Mouse (Mus musculus) myocyte (in vitro differentiated cells): ENCODE data around the gene Wdr18. TPM values are rescaled to one million over a fixed set of nuclear protein-coding genes. Genes with fewer than 3 reads are reported as not detected.

Source experiments
- H3K27me3 ChIP-seq: one replicate; pipeline ENCODE4 v1.6.1; 2011; ENCODE audit not compliant: control insufficient read depth, insufficient read depth, insufficient read length
- H3K36me3 ChIP-seq: one replicate; pipeline ENCODE4 v1.6.1; 2011; ENCODE audit not compliant: control insufficient read depth, insufficient read depth
- H3K4me2 ChIP-seq: one replicate; pipeline ENCODE4 v1.6.1; 2011; ENCODE audit warnings: low read depth, control low read depth
- H3K4me3 ChIP-seq: one replicate; pipeline ENCODE4 v1.5.1; 2011; ENCODE audit warnings: mild to moderate bottlenecking, control low read depth, moderate library complexity
- H3K79me2 ChIP-seq: one replicate; pipeline ENCODE4 v1.6.1; 2011; ENCODE audit not compliant: control insufficient read depth, insufficient read depth
- H3ac ChIP-seq: one replicate; pipeline ENCODE4 v1.6.1; 2011; ENCODE audit not compliant: control insufficient read depth, insufficient read length
- CEBPB ChIP-seq: IDR thresholded peaks from 2 replicates; pipeline ENCODE4 v1.6.1; 2011; ENCODE audit warnings: mild to moderate bottlenecking, moderate library complexity; ENCODE audit not compliant: poor library complexity, insufficient read depth, severe bottlenecking
- E2F4 ChIP-seq: IDR thresholded peaks from one replicate; pipeline ENCODE4 v1.6.1; 2011; ENCODE audit warnings: mild to moderate bottlenecking, control low read depth, moderate library complexity; ENCODE audit not compliant: insufficient read depth
- MAX ChIP-seq: IDR thresholded peaks from one replicate; pipeline ENCODE4 v1.6.1; 2011; ENCODE audit warnings: low read depth, mild to moderate bottlenecking, control low read depth
- MYOD1 ChIP-seq, 3 experiments: IDR thresholded peaks; one replicate each; pipeline ENCODE4 v1.6.1; 2011; ENCODE audit warnings: control low read depth in 2 of 3, low read depth in 2 of 3, mild to moderate bottlenecking in 2 of 3, moderate library complexity in 1 of 3; ENCODE audit not compliant: insufficient read length in 2 of 3, control insufficient read depth in 1 of 3
- MYOG ChIP-seq, 3 experiments: IDR thresholded peaks; one replicate each; pipeline ENCODE4 v1.6.1; 2011; ENCODE audit warnings: control low read depth in 2 of 3, low read depth in 2 of 3, mild to moderate bottlenecking in 2 of 3; ENCODE audit not compliant: insufficient read length in 2 of 3, control insufficient read depth in 1 of 3, insufficient read depth in 1 of 3
- POLR2A ChIP-seq: IDR thresholded peaks from one replicate; pipeline ENCODE4 v1.6.1; 2011; ENCODE audit warnings: low read depth, mild to moderate bottlenecking, control low read depth, moderate library complexity; ENCODE audit not compliant: insufficient read length
- POLR2AphosphoS2 ChIP-seq: IDR thresholded peaks from one replicate; pipeline ENCODE4 v1.6.1; 2011; ENCODE audit warnings: low read depth, control low read depth; ENCODE audit not compliant: insufficient read length
- REST ChIP-seq: IDR thresholded peaks from one replicate; pipeline ENCODE4 v1.6.1; 2011; ENCODE audit warnings: mild to moderate bottlenecking, control low read depth, moderate library complexity; ENCODE audit not compliant: insufficient read depth, insufficient read length
- SRF ChIP-seq: IDR thresholded peaks from one replicate; pipeline ENCODE4 v1.6.1; 2011; ENCODE audit warnings: low read depth; ENCODE audit not compliant: control insufficient read depth, insufficient read length
- TCF12 ChIP-seq: IDR thresholded peaks from one replicate; pipeline ENCODE4 v1.6.1; 2011; ENCODE audit warnings: mild to moderate bottlenecking, control low read depth; ENCODE audit not compliant: poor library complexity, insufficient read depth, severe bottlenecking
- TCF3 ChIP-seq: IDR thresholded peaks from one replicate; pipeline ENCODE4 v1.6.1; 2011; ENCODE audit warnings: low read depth, control low read depth; ENCODE audit not compliant: insufficient read length
- USF1 ChIP-seq: IDR thresholded peaks from one replicate; pipeline ENCODE4 v1.6.1; 2011; ENCODE audit warnings: low read depth, mild to moderate bottlenecking, control low read depth, moderate library complexity
- polyA plus RNA-seq: library from polyadenylated mRNA; unstranded; fragments of >200 nt; fragmentation: generic; extraction: Trizol; gene quantifications from one replicate; pipeline ENCODE4 v1.2.1, GENCODE M21; 2012; ENCODE audit warnings: missing spikeins

Gene Wdr18
- polyA plus RNA-seq, 1 experiment, result 35.1 TPM

DNA sequence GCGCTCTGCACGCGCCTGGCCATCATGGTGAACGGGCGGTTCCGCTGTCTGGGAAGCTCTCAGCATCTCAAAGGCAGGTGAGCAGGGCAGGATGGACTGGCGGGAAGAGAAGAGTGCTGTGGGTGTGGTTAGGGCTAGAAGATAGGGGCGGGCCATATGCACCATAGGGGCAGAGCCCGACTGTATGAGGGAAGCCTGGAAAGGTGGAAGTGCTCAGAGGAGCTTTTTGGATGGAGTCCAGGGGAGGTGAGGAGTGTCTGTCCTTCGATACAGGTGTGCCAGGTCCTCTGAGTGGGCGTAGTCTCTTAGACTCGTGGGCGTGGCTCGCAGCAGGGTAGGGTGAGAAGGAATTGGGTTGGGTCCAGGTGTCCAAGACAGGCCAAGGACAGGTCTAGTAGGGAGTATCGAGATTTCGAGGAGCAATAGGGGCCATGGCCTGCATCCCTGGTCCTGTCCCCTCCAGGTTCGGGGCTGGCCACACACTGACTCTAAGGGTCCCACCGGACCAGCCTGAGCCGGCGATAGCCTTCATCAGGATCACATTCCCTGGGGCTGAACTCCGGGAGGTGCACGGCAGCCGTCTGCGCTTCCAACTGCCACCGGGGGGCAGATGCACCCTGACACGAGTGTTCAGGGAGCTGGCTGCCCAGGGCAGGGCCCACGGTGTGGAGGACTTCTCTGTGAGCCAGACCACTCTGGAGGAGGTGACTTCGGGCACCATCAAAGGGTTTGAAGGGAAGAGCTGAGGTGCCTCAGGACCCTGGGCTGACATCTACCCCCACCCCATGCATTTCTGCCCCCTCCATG lies 54.7 kb downstream of the Wdr18 start:
- Histone ChIP-seq H3K27me3 (no peaks in the 10 kb centered on the region), H3K36me3 (peaks cover 17% of the 10 kb centered on the region), H3K79me2 (no peaks in the 10 kb centered on the region), H3K4me2 (no peak overlapping the region), H3ac (no peak overlapping the region), H3K4me3 (no peak overlapping the region)
- TF ChIP-seq TCF3, result no peak
- TF ChIP-seq SRF, result no peak
- TF ChIP-seq TCF12, result no peak
- no peak for TF ChIP-seq POLR2AphosphoS2

DNA sequence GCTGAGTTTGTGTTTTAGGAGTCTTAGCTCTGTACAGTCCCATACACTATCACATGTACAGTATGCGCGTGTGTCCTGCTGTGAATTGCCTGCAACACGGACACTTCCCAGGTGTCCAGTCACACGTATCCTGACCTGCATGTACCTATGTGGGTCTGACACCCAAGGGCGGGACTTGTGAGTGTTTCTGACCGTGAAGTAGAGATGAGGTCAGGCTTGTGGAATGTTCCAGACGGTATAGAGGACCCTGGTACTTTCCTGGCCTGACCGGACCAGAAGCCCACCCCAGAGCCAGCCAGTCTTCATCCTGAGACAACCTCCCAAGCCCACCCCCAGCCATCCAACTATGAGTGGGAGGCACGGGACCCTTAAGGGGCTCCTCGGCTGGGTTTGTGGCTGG lies 55.6 kb downstream of the Wdr18 start:
- Histone ChIP-seq H3K36me3 (peaks cover 12% of the 10 kb centered on the region), H3K4me2 (no peak overlapping the region), H3K4me3 (no peak overlapping the region), H3ac (no peak overlapping the region), H3K27me3 (no peaks in the 10 kb centered on the region), H3K79me2 (no peaks in the 10 kb centered on the region)
- TF ChIP-seq E2F4, result no peak
- TF ChIP-seq SRF, result no peak
- TF ChIP-seq CEBPB, result no peak
- TF ChIP-seq POLR2A, result no peak
- TF ChIP-seq TCF3, result no peak
- no peak for TF ChIP-seq REST
- TF ChIP-seq USF1, result no peak
- TF ChIP-seq MYOD1 (IDR thresholded peaks at IDR 0.05; ENCODE audit: control insufficient read depth in 1 of 3, insufficient read length in 2 of 3, low read depth in 2 of 3), result no peak
- TF ChIP-seq MYOG (IDR thresholded peaks at IDR 0.05; ENCODE audit: control insufficient read depth in 1 of 3, insufficient read depth in 1 of 3, insufficient read length in 2 of 3, low read depth in 2 of 3), result no peak
- no peak for TF ChIP-seq MAX
- TF ChIP-seq POLR2AphosphoS2, result no peak
- TF ChIP-seq TCF12, result no peak

DNA sequence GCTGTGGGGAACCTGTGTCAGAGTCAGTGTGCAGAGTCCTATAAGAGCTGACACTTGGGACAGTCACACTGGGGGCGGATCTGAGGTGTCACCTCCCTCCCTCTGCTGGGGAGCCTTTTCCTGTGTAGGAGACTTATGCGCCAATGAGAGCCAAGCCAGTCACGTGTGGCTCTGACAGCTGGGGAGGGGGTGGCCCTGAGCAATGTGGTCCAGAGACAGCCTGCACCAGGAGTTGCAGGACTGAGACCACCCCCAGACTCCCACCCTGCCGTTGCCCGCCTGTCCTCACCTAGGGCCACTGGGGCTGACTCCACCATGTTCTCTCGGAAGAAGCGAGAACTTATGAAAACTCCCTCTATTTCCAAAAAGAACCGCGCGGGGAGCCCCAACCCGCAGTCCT lies 56.6 kb downstream of the Wdr18 start, which contains the start of gene Arhgap45:
Gene Arhgap45 (plus strand): TSS at position 143 of the 400 bp plus-strand sequence.
- TF ChIP-seq POLR2A (no peak), SRF (no peak), REST (no peak), POLR2AphosphoS2 (no peak), MYOD1 (IDR thresholded peaks at IDR 0.05; ENCODE audit: control insufficient read depth in 1 of 3, insufficient read length in 2 of 3, low read depth in 2 of 3) (no peak), E2F4 (no peak), MYOG (IDR thresholded peaks at IDR 0.05; ENCODE audit: control insufficient read depth in 1 of 3, insufficient read depth in 1 of 3, insufficient read length in 2 of 3, low read depth in 2 of 3) (no peak), TCF3 (no peak), CEBPB (no peak), USF1 (no peak), MAX (no peak), TCF12 (no peak)
- Histone ChIP-seq H3K36me3 (peaks cover 3% of the 10 kb centered on the region), H3K27me3 (no peaks in the 10 kb centered on the region), H3K4me3 (no peak within 1 kb of the TSS), H3ac (no peak within 1 kb of the TSS), H3K4me2 (no peak within 1 kb of the TSS), H3K79me2 (no peaks in the 10 kb centered on the region)

DNA sequence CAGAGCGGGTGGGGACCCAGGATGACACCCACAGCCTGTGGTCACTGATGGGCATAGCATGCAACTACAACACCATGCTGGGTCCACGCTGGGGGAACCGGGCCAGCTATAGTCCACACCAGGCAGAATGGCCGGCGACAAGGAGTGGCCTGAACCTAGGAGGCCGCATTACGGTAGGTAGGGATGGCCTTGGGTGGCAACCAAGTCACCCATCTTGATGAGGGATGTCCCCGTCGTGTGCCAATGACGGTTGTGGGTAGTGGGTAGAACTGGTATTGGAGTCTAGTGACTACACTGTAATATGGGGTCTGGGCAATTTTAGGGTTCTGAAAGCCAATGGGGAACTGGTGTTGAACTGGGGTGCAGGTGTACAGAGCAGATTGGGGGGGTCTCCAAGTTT lies 57.0 kb downstream of the Wdr18 start:
- TF ChIP-seq MAX, result no peak
- no peak for TF ChIP-seq MYOD1 (IDR thresholded peaks at IDR 0.05; ENCODE audit: control insufficient read depth in 1 of 3, insufficient read length in 2 of 3, low read depth in 2 of 3)
- no peak for TF ChIP-seq REST
- no peak for TF ChIP-seq TCF3
- TF ChIP-seq TCF12, result no peak
- no peak for TF ChIP-seq USF1
- no peak for TF ChIP-seq MYOG (IDR thresholded peaks at IDR 0.05; ENCODE audit: control insufficient read depth in 1 of 3, insufficient read depth in 1 of 3, insufficient read length in 2 of 3, low read depth in 2 of 3)
- no peak for TF ChIP-seq CEBPB
- TF ChIP-seq POLR2AphosphoS2, result no peak
- TF ChIP-seq SRF, result no peak
- Histone ChIP-seq H3K27me3 (no peaks in the 10 kb centered on the region), H3ac (no peak overlapping the region), H3K4me2 (no peak overlapping the region), H3K36me3 (peaks cover 2% of the 10 kb centered on the region), H3K79me2 (no peaks in the 10 kb centered on the region), H3K4me3 (no peak overlapping the region)
